Mouse (Mus musculus) CH12.LX (cell line): Measurements from ENCODE around the gene Gbx2. TPM values are rescaled to one million over a fixed set of nuclear protein-coding genes. Genes with fewer than 3 reads are reported as not detected.

Experiments
- DNase-seq: peaks from one replicate; pipeline ENCODE4 v3.0.0-alpha.2; 2013; ENCODE audit errors: extremely low read depth
- H3K27ac ChIP-seq: 2 replicates; pipeline ENCODE4 v1.5.1; 2012; ENCODE audit warnings: low read depth, mild to moderate bottlenecking, control low read depth, moderate library complexity; ENCODE audit not compliant: insufficient read depth
- H3K27me3 ChIP-seq: replicated peaks from 2 replicates; pipeline ENCODE3; 2012; ENCODE audit warnings: inconsistent platforms
- H3K36me3 ChIP-seq, 2 experiments: replicated peaks in 1 of 2; 2 replicates each; pipeline versions ENCODE3 to v1.6.1; 2012; ENCODE audit warnings: inconsistent platforms in 1 of 2, low read length in 1 of 2, mild to moderate bottlenecking in 1 of 2, mixed read lengths in 1 of 2, moderate library complexity in 1 of 2; ENCODE audit not compliant: control insufficient read depth in 1 of 2, insufficient read depth in 1 of 2
- H3K4me1 ChIP-seq, 2 experiments: 2 replicates each; pipeline ENCODE4 v1.6.1; 2012; ENCODE audit warnings: inconsistent platforms in 1 of 2, moderate library complexity in 1 of 2; ENCODE audit not compliant: insufficient read depth in 2 of 2, control insufficient read depth in 1 of 2
- H3K4me2 ChIP-seq: 2 replicates; pipeline ENCODE4 v1.6.1; 2012; ENCODE audit warnings: low read depth, mild to moderate bottlenecking, control low read depth; ENCODE audit not compliant: poor library complexity, insufficient read depth, severe bottlenecking
- H3K4me3 ChIP-seq, 3 experiments: fragments of 150-350 bp in 1 of 3; sonication (generic) in 1 of 3; replicated peaks in 1 of 3; 2 replicates each; pipeline versions ENCODE3 to v1.5.1; 2011 to 2012; ENCODE audit warnings: low read depth in 2 of 3, low read length in 2 of 3, mild to moderate bottlenecking in 2 of 3, moderate library complexity in 2 of 3, control low read depth in 1 of 3, improper control_type of control experiment in 1 of 3, inconsistent platforms in 1 of 3, mixed read lengths in 1 of 3; ENCODE audit not compliant: poor library complexity in 1 of 3
- H3K79me2 ChIP-seq: replicated peaks from 2 replicates; pipeline ENCODE4 v1.6.1; 2012; ENCODE audit warnings: mild to moderate bottlenecking, moderate library complexity; ENCODE audit not compliant: control insufficient read depth, poor library complexity, insufficient read depth, severe bottlenecking; ENCODE audit errors: extremely low read depth
- H3K9ac ChIP-seq: 2 replicates; pipeline ENCODE4 v1.6.1; 2012; ENCODE audit warnings: low read depth, mild to moderate bottlenecking, control low read depth, moderate library complexity; ENCODE audit not compliant: insufficient read depth
- H3K9me3 ChIP-seq: replicated peaks from 2 replicates; pipeline ENCODE3; 2012; ENCODE audit warnings: low read length, inconsistent platforms, mixed read lengths
- CHD1 ChIP-seq: IDR thresholded peaks from 2 replicates; pipeline ENCODE4 v1.6.1; 2012; ENCODE audit warnings: low read depth, low read length, improper control_type of control experiment, inconsistent platforms
- CHD2 ChIP-seq: IDR thresholded peaks from 2 replicates; pipeline ENCODE4 v1.6.1; 2011; ENCODE audit warnings: low read length, improper control_type of control experiment
- EP300 ChIP-seq: IDR thresholded peaks from 2 replicates; pipeline ENCODE4 v1.6.1; 2011; ENCODE audit warnings: low read length, improper control_type of control experiment
- ETS1 ChIP-seq: conservative IDR thresholded peaks from 2 replicates; pipeline ENCODE4 v1.6.1; 2012; ENCODE audit warnings: low read depth, mild to moderate bottlenecking, inconsistent platforms, low read length, improper control_type of control experiment, moderate library complexity
- IRF4 ChIP-seq: IDR thresholded peaks from 2 replicates; pipeline ENCODE4 v1.6.1; 2014; ENCODE audit warnings: low read depth, mild to moderate bottlenecking, inconsistent platforms, low read length, improper control_type of control experiment
- JUN ChIP-seq: IDR thresholded peaks from 2 replicates; pipeline ENCODE4 v1.6.1; 2011; ENCODE audit warnings: low read depth, mild to moderate bottlenecking, low read length, improper control_type of control experiment, moderate library complexity; ENCODE audit not compliant: insufficient read depth
- JUND ChIP-seq: conservative IDR thresholded peaks from 2 replicates; pipeline ENCODE4 v1.6.1; 2011; ENCODE audit warnings: low read depth, low read length, improper control_type of control experiment
- KAT2A ChIP-seq: IDR thresholded peaks from 2 replicates; pipeline ENCODE4 v1.6.1; 2012; ENCODE audit warnings: low read length, improper control_type of control experiment, inconsistent platforms; ENCODE audit not compliant: insufficient replicate concordance
- MAFK ChIP-seq: IDR thresholded peaks from 2 replicates; pipeline ENCODE4 v1.6.1; 2011; ENCODE audit warnings: low read length, improper control_type of control experiment; ENCODE audit not compliant: insufficient replicate concordance
- MAX ChIP-seq: IDR thresholded peaks from 2 replicates; pipeline ENCODE4 v1.6.1; 2011; ENCODE audit warnings: low read length, improper control_type of control experiment
- MAZ ChIP-seq: IDR thresholded peaks from 2 replicates; pipeline ENCODE4 v1.6.1; 2012; ENCODE audit warnings: low read depth, mild to moderate bottlenecking, inconsistent platforms, low read length, improper control_type of control experiment, moderate library complexity
- MEF2A ChIP-seq: IDR thresholded peaks from 2 replicates; pipeline ENCODE4 v1.6.1; 2014; ENCODE audit warnings: low read depth, mild to moderate bottlenecking, inconsistent platforms, low read length, improper control_type of control experiment, borderline replicate concordance
- MXI1 ChIP-seq: IDR thresholded peaks from 2 replicates; pipeline ENCODE4 v1.6.1; 2011; ENCODE audit warnings: mild to moderate bottlenecking, low read depth, low read length, improper control_type of control experiment
- POLR2A ChIP-seq: IDR thresholded peaks from 2 replicates; pipeline ENCODE4 v1.6.1; 2011; ENCODE audit warnings: low read depth, mild to moderate bottlenecking, improper control_type of control experiment, low read length
- POLR2AphosphoS2 ChIP-seq: IDR thresholded peaks from 2 replicates; pipeline ENCODE4 v1.6.1; 2011; ENCODE audit warnings: low read depth, low read length, improper control_type of control experiment
- SIN3A ChIP-seq: IDR thresholded peaks from 2 replicates; pipeline ENCODE4 v1.6.1; 2012; ENCODE audit warnings: low read length, improper control_type of control experiment, inconsistent platforms
- TBP ChIP-seq: conservative IDR thresholded peaks from 2 replicates; pipeline ENCODE4 v1.6.1; 2011; ENCODE audit warnings: low read depth, low read length, improper control_type of control experiment
- UBTF ChIP-seq: IDR thresholded peaks from 2 replicates; pipeline ENCODE4 v1.6.1; 2012; ENCODE audit warnings: low read depth, mild to moderate bottlenecking, inconsistent platforms, low read length, improper control_type of control experiment, moderate library complexity
- USF1 ChIP-seq: IDR thresholded peaks from 2 replicates; pipeline ENCODE4 v1.6.1; 2014; ENCODE audit warnings: low read depth, mild to moderate bottlenecking, inconsistent platforms, low read length, improper control_type of control experiment
- ZC3H11A ChIP-seq: IDR thresholded peaks from 2 replicates; pipeline ENCODE4 v1.6.1; 2012; ENCODE audit warnings: low read depth, mild to moderate bottlenecking, inconsistent platforms, low read length, improper control_type of control experiment
- ZKSCAN1 ChIP-seq: IDR thresholded peaks from 2 replicates; pipeline ENCODE4 v1.6.1; 2012; ENCODE audit warnings: low read depth, inconsistent platforms, low read length, improper control_type of control experiment, borderline replicate concordance
- ZNF384 ChIP-seq: IDR thresholded peaks from 2 replicates; pipeline ENCODE4 v1.6.1; 2012; ENCODE audit warnings: low read depth, low read length, improper control_type of control experiment, inconsistent platforms
- dilution Hi-C: fragments of 300-500 bp; cut with MboI; formaldehyde crosslinking; loops from 2 replicates; pipeline ENCODE4 v1.14.3; 2020; ENCODE audit warnings: low sequenced_read_pairs; ENCODE audit not compliant: extremely low pct_unique_long_range_greater_than_20kb, extremely low pct_ligation_motif_present
- in situ Hi-C: fragments of 300-500 bp; cut with MboI; formaldehyde crosslinking; loops from 3 replicates; pipeline ENCODE4 v1.14.3; 2019; ENCODE audit warnings: low sequenced_read_pairs, low pct_ligation_motif_present, low pct_unique_long_range_greater_than_20kb, mixed read lengths
- polyA plus RNA-seq: library from polyadenylated mRNA; unstranded; fragments of >175 nt; gene quantifications from 2 replicates; pipeline ENCODE4 v1.2.1, GENCODE M21; 2012; ENCODE audit warnings: low read depth; ENCODE audit not compliant: insufficient read length
- total RNA-seq, 2 experiments: library from RNA; depleted of rRNA; stranded (reverse); fragments of 300-350 nt in 1 of 2; fragments of >200 nt in 1 of 2; gene quantifications; 2 replicates each; pipeline ENCODE4 v1.2.3; 2012 to 2014

The Gbx2 gene
- total and polyA plus RNA-seq, 3 experiments = not detected

GRCm38 (mm10) chr1:89928676-89929075 lies 2.3 kb downstream of the Gbx2 start:
- Histone ChIP-seq H3K4me2 (no peak overlapping the region), H3K36me3 (no peaks in the 10 kb centered on the region), H3K4me3 (no peak overlapping the region), H3K9ac (no peak overlapping the region), H3K27me3 (no peaks in the 10 kb centered on the region), H3K9me3 (peaks cover 92% of the 10 kb centered on the region), H3K27ac (no peak overlapping the region), H3K79me2 (no peaks in the 10 kb centered on the region), H3K4me1 (no peaks in the 10 kb centered on the region)
- in situ Hi-C loops (no loop called here), dilution Hi-C loops (no loop called here)
- DNase-seq = no peak
- TF ChIP-seq CHD2 (no peak), MAZ (no peak)

GRCm38 (mm10) chr1:89927061-89927661 lies 3.8 kb downstream of the Gbx2 start:
- no peak overlapping the region for H3K4me3 ChIP-seq
- no peaks in the 10 kb centered on the region for H3K27me3 ChIP-seq
- no peak for DNase-seq
- H3K27ac ChIP-seq = no peak overlapping the region
- H3K36me3 ChIP-seq = no peaks in the 10 kb centered on the region
- no peak overlapping the region for H3K9ac ChIP-seq
- TF ChIP-seq ZNF384 (no peak), MEF2A (no peak), MAX (no peak), SIN3A (no peak), JUND (no peak), POLR2A (no peak), UBTF (no peak), TBP (no peak), ZKSCAN1 (no peak), JUN (no peak), KAT2A (no peak), MAFK (no peak), EP300 (no peak)
- H3K4me1 ChIP-seq = no peaks in the 10 kb centered on the region
- peaks cover 93% of the 10 kb centered on the region for H3K9me3 ChIP-seq
- dilution Hi-C loops (no loop called here), in situ Hi-C loops (no loop called here)
- no peaks in the 10 kb centered on the region for H3K79me2 ChIP-seq
- H3K4me2 ChIP-seq = no peak overlapping the region

- dilution Hi-C loops (no loop called here), in situ Hi-C loops (no loop called here)
- H3K4me1 ChIP-seq = no peaks in the 10 kb centered on the region
- no peak overlapping the region for H3K4me3 ChIP-seq
- no peaks in the 10 kb centered on the region for H3K79me2 ChIP-seq
- H3K27me3 ChIP-seq = no peaks in the 10 kb centered on the region
- no peak for TF ChIP-seq IRF4
- no peak for TF ChIP-seq CHD1
- no peak for TF ChIP-seq USF1
- TF ChIP-seq POLR2AphosphoS2 = no peak
- TF ChIP-seq JUND = no peak
- no peak for TF ChIP-seq MXI1
- no peak for TF ChIP-seq JUN
- no peak for TF ChIP-seq ETS1
- TF ChIP-seq TBP = no peak
- TF ChIP-seq MAX = no peak
- no peak for TF ChIP-seq ZC3H11A
- no peak for DNase-seq
- H3K4me2 ChIP-seq = no peak overlapping the region
- no peaks in the 10 kb centered on the region for H3K36me3 ChIP-seq
- H3K9me3 ChIP-seq = peaks cover 94% of the 10 kb centered on the region
- H3K27ac ChIP-seq = no peak overlapping the region
- no peak overlapping the region for H3K9ac ChIP-seq
These were observed 4.4 kb downstream of the Gbx2 start for GRCm38 (mm10) chr1:89926583-89927060.
